Mouse (Mus musculus) CH12.LX (cell line): ENCODE measurements around the gene Dusp6. TPM values are rescaled to one million over a fixed set of nuclear protein-coding genes. Genes with fewer than 3 reads are reported as not detected.

Experiments used
- DNase-seq: peaks from one replicate; pipeline ENCODE4 v3.0.0-alpha.2; 2013; ENCODE audit errors: extremely low read depth
- H3K27ac ChIP-seq: 2 replicates; pipeline ENCODE4 v1.5.1; 2012; ENCODE audit warnings: low read depth, mild to moderate bottlenecking, control low read depth, moderate library complexity; ENCODE audit not compliant: insufficient read depth
- H3K27me3 ChIP-seq: replicated peaks from 2 replicates; pipeline ENCODE3; 2012; ENCODE audit warnings: inconsistent platforms
- H3K36me3 ChIP-seq, 2 experiments: replicated peaks in 1 of 2; 2 replicates each; pipeline versions ENCODE3 to v1.6.1; 2012; ENCODE audit warnings: inconsistent platforms in 1 of 2, low read length in 1 of 2, mild to moderate bottlenecking in 1 of 2, mixed read lengths in 1 of 2, moderate library complexity in 1 of 2; ENCODE audit not compliant: control insufficient read depth in 1 of 2, insufficient read depth in 1 of 2
- H3K4me1 ChIP-seq, 2 experiments: 2 replicates each; pipeline ENCODE4 v1.6.1; 2012; ENCODE audit warnings: inconsistent platforms in 1 of 2, moderate library complexity in 1 of 2; ENCODE audit not compliant: insufficient read depth in 2 of 2, control insufficient read depth in 1 of 2
- H3K4me2 ChIP-seq: 2 replicates; pipeline ENCODE4 v1.6.1; 2012; ENCODE audit warnings: low read depth, mild to moderate bottlenecking, control low read depth; ENCODE audit not compliant: poor library complexity, insufficient read depth, severe bottlenecking
- H3K4me3 ChIP-seq, 3 experiments: fragments of 150-350 bp in 1 of 3; sonication (generic) in 1 of 3; replicated peaks in 1 of 3; 2 replicates each; pipeline versions ENCODE3 to v1.5.1; 2011 to 2012; ENCODE audit warnings: low read depth in 2 of 3, low read length in 2 of 3, mild to moderate bottlenecking in 2 of 3, moderate library complexity in 2 of 3, control low read depth in 1 of 3, improper control_type of control experiment in 1 of 3, inconsistent platforms in 1 of 3, mixed read lengths in 1 of 3; ENCODE audit not compliant: poor library complexity in 1 of 3
- H3K79me2 ChIP-seq: replicated peaks from 2 replicates; pipeline ENCODE4 v1.6.1; 2012; ENCODE audit warnings: mild to moderate bottlenecking, moderate library complexity; ENCODE audit not compliant: control insufficient read depth, poor library complexity, insufficient read depth, severe bottlenecking; ENCODE audit errors: extremely low read depth
- H3K9ac ChIP-seq: 2 replicates; pipeline ENCODE4 v1.6.1; 2012; ENCODE audit warnings: low read depth, mild to moderate bottlenecking, control low read depth, moderate library complexity; ENCODE audit not compliant: insufficient read depth
- H3K9me3 ChIP-seq: replicated peaks from 2 replicates; pipeline ENCODE3; 2012; ENCODE audit warnings: low read length, inconsistent platforms, mixed read lengths
- CHD1 ChIP-seq: IDR thresholded peaks from 2 replicates; pipeline ENCODE4 v1.6.1; 2012; ENCODE audit warnings: low read depth, low read length, improper control_type of control experiment, inconsistent platforms
- CTCF ChIP-seq, 2 experiments: IDR thresholded peaks in 1 of 2; conservative IDR thresholded peaks in 1 of 2; 2 replicates each; pipeline ENCODE4 v1.5.1; 2011 to 2012; ENCODE audit warnings: low read depth in 2 of 2, low read length in 2 of 2, improper control_type of control experiment in 1 of 2, inconsistent platforms in 1 of 2, mild to moderate bottlenecking in 1 of 2, moderate library complexity in 1 of 2
- ELF1 ChIP-seq: IDR thresholded peaks from 2 replicates; pipeline ENCODE4 v1.6.1; 2014; ENCODE audit warnings: low read depth, mild to moderate bottlenecking, inconsistent platforms, low read length, improper control_type of control experiment
- ETS1 ChIP-seq: conservative IDR thresholded peaks from 2 replicates; pipeline ENCODE4 v1.6.1; 2012; ENCODE audit warnings: low read depth, mild to moderate bottlenecking, inconsistent platforms, low read length, improper control_type of control experiment, moderate library complexity
- GABPA ChIP-seq: IDR thresholded peaks from 2 replicates; pipeline ENCODE4 v1.6.1; 2012; ENCODE audit warnings: low read depth, low read length, improper control_type of control experiment, inconsistent platforms; ENCODE audit not compliant: insufficient replicate concordance
- HCFC1 ChIP-seq: IDR thresholded peaks from 2 replicates; pipeline ENCODE4 v1.6.1; 2012; ENCODE audit warnings: low read depth, mild to moderate bottlenecking, inconsistent platforms, low read length, improper control_type of control experiment
- IRF4 ChIP-seq: IDR thresholded peaks from 2 replicates; pipeline ENCODE4 v1.6.1; 2014; ENCODE audit warnings: low read depth, mild to moderate bottlenecking, inconsistent platforms, low read length, improper control_type of control experiment
- JUND ChIP-seq: conservative IDR thresholded peaks from 2 replicates; pipeline ENCODE4 v1.6.1; 2011; ENCODE audit warnings: low read depth, low read length, improper control_type of control experiment
- MAFK ChIP-seq: IDR thresholded peaks from 2 replicates; pipeline ENCODE4 v1.6.1; 2011; ENCODE audit warnings: low read length, improper control_type of control experiment; ENCODE audit not compliant: insufficient replicate concordance
- MEF2A ChIP-seq: IDR thresholded peaks from 2 replicates; pipeline ENCODE4 v1.6.1; 2014; ENCODE audit warnings: low read depth, mild to moderate bottlenecking, inconsistent platforms, low read length, improper control_type of control experiment, borderline replicate concordance
- MXI1 ChIP-seq: IDR thresholded peaks from 2 replicates; pipeline ENCODE4 v1.6.1; 2011; ENCODE audit warnings: mild to moderate bottlenecking, low read depth, low read length, improper control_type of control experiment
- NELFE ChIP-seq: IDR thresholded peaks from 2 replicates; pipeline ENCODE4 v1.6.1; 2011; ENCODE audit warnings: low read depth, low read length, improper control_type of control experiment
- NRF1 ChIP-seq: IDR thresholded peaks from 2 replicates; pipeline ENCODE4 v1.6.1; 2014; ENCODE audit warnings: low read depth, mild to moderate bottlenecking, inconsistent platforms, low read length, improper control_type of control experiment, moderate library complexity
- RCOR1 ChIP-seq: conservative IDR thresholded peaks from 2 replicates; pipeline ENCODE4 v1.6.1; 2012; ENCODE audit warnings: low read depth, mild to moderate bottlenecking, inconsistent platforms, low read length, improper control_type of control experiment
- TCF12 ChIP-seq: IDR thresholded peaks from 2 replicates; pipeline ENCODE4 v1.6.1; 2014; ENCODE audit warnings: low read depth, mild to moderate bottlenecking, inconsistent platforms, low read length, improper control_type of control experiment
- USF1 ChIP-seq: IDR thresholded peaks from 2 replicates; pipeline ENCODE4 v1.6.1; 2014; ENCODE audit warnings: low read depth, mild to moderate bottlenecking, inconsistent platforms, low read length, improper control_type of control experiment
- ZKSCAN1 ChIP-seq: IDR thresholded peaks from 2 replicates; pipeline ENCODE4 v1.6.1; 2012; ENCODE audit warnings: low read depth, inconsistent platforms, low read length, improper control_type of control experiment, borderline replicate concordance
- ZMIZ1 ChIP-seq: IDR thresholded peaks from 2 replicates; pipeline ENCODE4 v1.6.1; 2012; ENCODE audit warnings: low read depth, mild to moderate bottlenecking, inconsistent platforms, low read length, improper control_type of control experiment
- ZNF384 ChIP-seq: IDR thresholded peaks from 2 replicates; pipeline ENCODE4 v1.6.1; 2012; ENCODE audit warnings: low read depth, low read length, improper control_type of control experiment, inconsistent platforms
- dilution Hi-C: fragments of 300-500 bp; cut with MboI; formaldehyde crosslinking; loops from 2 replicates; pipeline ENCODE4 v1.14.3; 2020; ENCODE audit warnings: low sequenced_read_pairs; ENCODE audit not compliant: extremely low pct_unique_long_range_greater_than_20kb, extremely low pct_ligation_motif_present
- in situ Hi-C: fragments of 300-500 bp; cut with MboI; formaldehyde crosslinking; loops from 3 replicates; pipeline ENCODE4 v1.14.3; 2019; ENCODE audit warnings: low sequenced_read_pairs, low pct_ligation_motif_present, low pct_unique_long_range_greater_than_20kb, mixed read lengths
- polyA plus RNA-seq: library from polyadenylated mRNA; unstranded; fragments of >175 nt; gene quantifications from 2 replicates; pipeline ENCODE4 v1.2.1, GENCODE M21; 2012; ENCODE audit warnings: low read depth; ENCODE audit not compliant: insufficient read length
- total RNA-seq, 2 experiments: library from RNA; depleted of rRNA; stranded (reverse); fragments of 300-350 nt in 1 of 2; fragments of >200 nt in 1 of 2; gene quantifications; 2 replicates each; pipeline ENCODE4 v1.2.3; 2012 to 2014

The Dusp6 gene
- total and polyA plus RNA-seq, 3 experiments = 6.1 to 11.6 (median 7.6) TPM

- H3K4me1 ChIP-seq = peaks cover 2 to 3% of the 10 kb centered on the region in 2 experiments; a peak in 2 of 4 replicates
- no peak overlapping the region for H3K9ac ChIP-seq
- dilution Hi-C loops = no loop called here
- TF ChIP-seq NELFE (no peak), NRF1 (no peak), ZKSCAN1 (no peak), ZNF384 (no peak), JUND (no peak), MAFK (no peak), RCOR1 (no peak), HCFC1 (no peak), MXI1 (no peak), GABPA (no peak), ELF1 (no peak), IRF4 (no peak), USF1 (no peak), CHD1 (no peak), MEF2A (no peak), ZMIZ1 (no peak)
- no peak overlapping the region for H3K27ac ChIP-seq
- H3K27me3 ChIP-seq = no peaks in the 10 kb centered on the region
- no peaks in the 10 kb centered on the region for H3K79me2 ChIP-seq
- DNase-seq = no peak
- no peaks in the 10 kb centered on the region for H3K9me3 ChIP-seq
- H3K4me2 ChIP-seq = no peak overlapping the region
- in situ Hi-C loops = no loop called here
- no peaks in the 10 kb centered on the region for H3K36me3 ChIP-seq
- H3K4me3 ChIP-seq = no peak overlapping the region
Observed at GRCm38 (mm10) chr10:99224218-99224617, 38.8 kb upstream of the Dusp6 start.

GRCm38 (mm10) chr10:99226782-99227181 lies 36.2 kb upstream of the Dusp6 start:
- no peak overlapping the region for H3K4me2 ChIP-seq
- TF ChIP-seq CTCF (conservative IDR thresholded peaks at IDR 0.05 in 1 of 2, IDR thresholded peaks at IDR 0.05 in 1 of 2; ENCODE audit: low read depth in 2 of 2, low read length in 2 of 2) (no peak), ETS1 (no peak), TCF12 (no peak)
- TF ChIP-seq, all 38 proteins: peak for 0
- no peaks in the 10 kb centered on the region for H3K36me3 ChIP-seq
- H3K27ac ChIP-seq = no peak overlapping the region
- peaks cover 0 to 2% of the 10 kb centered on the region in 2 experiments; a peak in 1 of 4 replicates for H3K4me1 ChIP-seq
- H3K9me3 ChIP-seq = no peaks in the 10 kb centered on the region
- H3K9ac ChIP-seq = no peak overlapping the region
- in situ Hi-C loops = no loop called here
- H3K79me2 ChIP-seq = no peaks in the 10 kb centered on the region
- H3K27me3 ChIP-seq = no peaks in the 10 kb centered on the region
- H3K4me3 ChIP-seq = no peak overlapping the region
- dilution Hi-C loops = no loop called here
- DNase-seq = no peak
